Mouse (Mus musculus) cerebellum, adult 2 months (tissue): Measurements from ENCODE around the gene Cdc42ep2.

Experiments used
- CTCF ChIP-seq: fragments of 200-500 bp; IDR thresholded peaks from 2 replicates; pipeline ENCODE4 v1.5.1; 2011; ENCODE audit warnings: low read depth, mild to moderate bottlenecking, control low read depth, low read length, moderate library complexity, borderline replicate concordance; ENCODE audit not compliant: insufficient read depth
- POLR2A ChIP-seq: fragments of 200-500 bp; IDR thresholded peaks from 2 replicates; pipeline ENCODE4 v1.6.1; 2011; ENCODE audit warnings: low read length, control low read depth, borderline replicate concordance; ENCODE audit not compliant: insufficient read depth

DNA sequence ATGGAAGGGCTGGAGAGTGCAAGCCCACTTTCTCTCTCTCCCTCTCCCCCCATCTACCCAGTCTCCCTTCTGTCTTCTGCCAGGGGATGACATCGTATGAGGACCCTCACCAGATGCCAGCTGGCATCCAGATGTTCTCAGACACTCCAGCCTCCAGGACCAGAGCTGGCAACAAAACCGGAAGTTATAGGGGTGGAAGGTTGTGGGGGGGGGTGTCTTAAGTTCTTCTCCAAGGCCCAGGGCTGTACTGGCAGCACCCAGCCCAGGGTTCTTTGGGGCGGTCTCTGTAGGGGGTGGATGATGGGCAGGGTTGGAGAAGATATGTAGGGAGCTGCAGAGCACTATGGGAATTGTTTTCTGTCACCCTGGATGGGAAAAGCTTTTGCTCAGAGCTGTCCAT, 3.9 kb upstream of the Cdc42ep2 start:
- TF ChIP-seq CTCF, result no peak
- TF ChIP-seq POLR2A, result no peak
